Mouse (Mus musculus): Measurements from ENCODE around the gene Fam78a. TPM values are rescaled to one million over a fixed set of nuclear protein-coding genes. Genes with fewer than 3 reads are reported as not detected.

Fam78a gene
- 1.8 and 1.9 TPM in 2 replicates for polyA plus RNA-seq (2014; fragmentation: Nextera tagmentation; extraction: Ambion mirVana)

DNA sequence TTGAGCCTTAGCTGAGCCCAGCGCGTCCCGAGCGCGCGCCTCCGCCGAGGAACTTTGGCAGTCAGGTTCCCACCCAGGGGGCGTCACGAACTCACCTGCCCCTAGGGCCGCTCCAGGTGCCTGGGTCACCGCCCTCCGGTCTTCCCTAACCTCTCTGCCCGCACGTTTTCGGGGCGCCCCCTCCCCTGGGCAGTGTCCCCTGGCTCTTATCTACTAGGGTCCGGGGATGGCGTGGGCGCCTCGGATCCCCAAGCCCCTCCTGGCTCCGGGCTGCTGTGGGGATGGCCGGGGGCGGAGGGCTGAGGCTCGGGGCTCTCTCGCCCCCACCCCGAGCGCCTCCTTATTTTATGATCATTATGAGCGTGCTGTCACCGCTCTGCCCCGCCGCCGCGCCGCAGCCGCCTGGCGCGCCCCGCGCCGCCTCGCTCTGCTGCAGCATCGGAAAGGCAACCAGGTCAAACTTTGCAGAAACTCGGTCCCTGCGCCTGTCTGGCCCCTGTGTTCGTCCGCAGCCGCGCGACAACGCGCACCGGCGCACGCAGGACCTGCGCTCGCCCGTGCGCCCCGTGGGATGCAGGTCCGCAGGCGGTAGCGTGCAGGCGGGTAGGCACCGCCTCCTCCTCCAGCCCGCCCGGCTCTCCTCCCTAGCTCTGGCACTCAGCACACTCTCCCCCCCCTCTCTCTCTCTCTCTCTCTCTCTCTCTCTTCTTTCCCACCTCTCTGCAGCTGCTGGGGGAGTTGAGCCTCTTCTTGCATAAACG, at the start of gene Fam78a:
TSS of gene Fam78a (minus strand) at position 747 of the 761 bp plus-strand sequence.
- no peaks in the 10 kb centered on the region for H3K36me3 ChIP-seq (replicated peaks; ENCODE audit: control insufficient read depth, insufficient read depth, low read depth, low read length)
- H3K4me1 ChIP-seq (ENCODE audit: control insufficient read depth, insufficient read depth, low read length), result peaks cover 15% of the 10 kb centered on the region
- peaks cover 47% of the 10 kb centered on the region for H3K27me3 ChIP-seq (ENCODE audit: control insufficient read depth, insufficient read depth, low read length)
- under 1% methylated on average over 59 of the region's 68 CpGs for WGBS
- peak within 1 kb of the TSS; percentile 100 for H3K4me2 ChIP-seq (ENCODE audit: low read depth, low read length)
- H3K4me3 ChIP-seq (ENCODE audit: low read depth, low read length), result peak within 1 kb of the TSS; percentile 68
- ATAC-seq (replicated peaks; ENCODE audit: insufficient number of reproducible peaks, low FRiP score, low TSS enrichment, low read depth) (peak; percentile 65; the same call in 1 of the 2 replicates), DNase-seq (ENCODE audit: low spot score) (peak; percentile 74)
- H3K27ac ChIP-seq (replicated peaks; ENCODE audit: low read depth, low read length), result no peak within 1 kb of the TSS
- peak within 1 kb of the TSS; percentile 51 for H3K9ac ChIP-seq (replicated peaks; ENCODE audit: low read length)
- no peaks in the 10 kb centered on the region for H3K9me3 ChIP-seq (replicated peaks; ENCODE audit: control insufficient read depth, low read length)

- 6% methylated on average over 2 of the region's 2 CpGs for WGBS
- peak; percentile 92 for DNase-seq (ENCODE audit: low spot score)
- H3K27ac ChIP-seq (replicated peaks; ENCODE audit: low read depth, low read length), result no peak overlapping the region
Measured at GRCm38 (mm10) chr2:32134039-32134438, 49.4 kb upstream of the Fam78a start.

GRCm38 (mm10) chr2:32132567-32132992, 47.9 kb upstream of the Fam78a start:
- Histone ChIP-seq H3K4me3 (ENCODE audit: low read depth, low read length) (no peak overlapping the region), H3K36me3 (replicated peaks; ENCODE audit: control insufficient read depth, insufficient read depth, low read depth, low read length) (no peaks in the 10 kb centered on the region), H3K4me1 (ENCODE audit: control insufficient read depth, insufficient read depth, low read length) (no peaks in the 10 kb centered on the region), H3K9me3 (replicated peaks; ENCODE audit: control insufficient read depth, low read length) (no peaks in the 10 kb centered on the region), H3K27ac (replicated peaks; ENCODE audit: low read depth, low read length) (no peak overlapping the region), H3K27me3 (ENCODE audit: control insufficient read depth, insufficient read depth, low read length) (no peaks in the 10 kb centered on the region), H3K9ac (replicated peaks; ENCODE audit: low read length) (no peak overlapping the region), H3K4me2 (ENCODE audit: low read depth, low read length) (no peak overlapping the region)
- DNase-seq (ENCODE audit: low spot score) (peak; percentile 69), ATAC-seq (replicated peaks; ENCODE audit: insufficient number of reproducible peaks, low FRiP score, low TSS enrichment, low read depth) (0 out of 2 replicates have a peak, but pooled peaks have one; percentile 12)
- 5% methylated on average over 12 of the region's 12 CpGs for WGBS

More at GRCm38 (mm10) chr2:32134039-32134438, 49.4 kb upstream of the Fam78a start:
- Histone ChIP-seq H3K27me3 (ENCODE audit: control insufficient read depth, insufficient read depth, low read length) (no peaks in the 10 kb centered on the region), H3K4me2 (ENCODE audit: low read depth, low read length) (no peak overlapping the region), H3K4me1 (ENCODE audit: control insufficient read depth, insufficient read depth, low read length) (no peaks in the 10 kb centered on the region), H3K9me3 (replicated peaks; ENCODE audit: control insufficient read depth, low read length) (no peaks in the 10 kb centered on the region), H3K36me3 (replicated peaks; ENCODE audit: control insufficient read depth, insufficient read depth, low read depth, low read length) (no peaks in the 10 kb centered on the region), H3K9ac (replicated peaks; ENCODE audit: low read length) (peak overlapping the region; percentile 25; the same call in 1 of the 2 replicates), H3K4me3 (ENCODE audit: low read depth, low read length) (no peak overlapping the region)
- no peak for ATAC-seq (replicated peaks; ENCODE audit: insufficient number of reproducible peaks, low FRiP score, low TSS enrichment, low read depth)

- DNase-seq (ENCODE audit: low spot score) (no peak), ATAC-seq (replicated peaks; ENCODE audit: insufficient number of reproducible peaks, low FRiP score, low TSS enrichment, low read depth) (no peak)
- no peak overlapping the region for H3K27ac ChIP-seq (replicated peaks; ENCODE audit: low read depth, low read length)
- H3K9me3 ChIP-seq (replicated peaks; ENCODE audit: control insufficient read depth, low read length), result no peaks in the 10 kb centered on the region
- no peak overlapping the region for H3K9ac ChIP-seq (replicated peaks; ENCODE audit: low read length)
- H3K4me3 ChIP-seq (ENCODE audit: low read depth, low read length), result no peak overlapping the region
- H3K4me2 ChIP-seq (ENCODE audit: low read depth, low read length), result no peak overlapping the region
- no peaks in the 10 kb centered on the region for H3K36me3 ChIP-seq (replicated peaks; ENCODE audit: control insufficient read depth, insufficient read depth, low read depth, low read length)
- 59% methylated on average over 6 of the region's 6 CpGs for WGBS
- no peaks in the 10 kb centered on the region for H3K27me3 ChIP-seq (ENCODE audit: control insufficient read depth, insufficient read depth, low read length)
- no peaks in the 10 kb centered on the region for H3K4me1 ChIP-seq (ENCODE audit: control insufficient read depth, insufficient read depth, low read length)
Measured at GRCm38 (mm10) chr2:32131866-32132566, 47.4 kb upstream of the Fam78a start.

GRCm38 (mm10) chr2:32131205-32131834, 46.7 kb upstream of the Fam78a start:
- no peak for DNase-seq (ENCODE audit: low spot score)
- H3K4me1 ChIP-seq (ENCODE audit: control insufficient read depth, insufficient read depth, low read length), result no peaks in the 10 kb centered on the region
- 82% methylated on average over 9 of the region's 9 CpGs for WGBS
- no peak overlapping the region for H3K4me3 ChIP-seq (ENCODE audit: low read depth, low read length)
- H3K27ac ChIP-seq (replicated peaks; ENCODE audit: low read depth, low read length), result no peak overlapping the region
- no peak for ATAC-seq (replicated peaks; ENCODE audit: insufficient number of reproducible peaks, low FRiP score, low TSS enrichment, low read depth)
- H3K9ac ChIP-seq (replicated peaks; ENCODE audit: low read length), result no peak overlapping the region
- no peaks in the 10 kb centered on the region for H3K27me3 ChIP-seq (ENCODE audit: control insufficient read depth, insufficient read depth, low read length)
- H3K9me3 ChIP-seq (replicated peaks; ENCODE audit: control insufficient read depth, low read length), result no peaks in the 10 kb centered on the region
- H3K36me3 ChIP-seq (replicated peaks; ENCODE audit: control insufficient read depth, insufficient read depth, low read depth, low read length), result no peaks in the 10 kb centered on the region
- H3K4me2 ChIP-seq (ENCODE audit: low read depth, low read length), result no peak overlapping the region

DNA sequence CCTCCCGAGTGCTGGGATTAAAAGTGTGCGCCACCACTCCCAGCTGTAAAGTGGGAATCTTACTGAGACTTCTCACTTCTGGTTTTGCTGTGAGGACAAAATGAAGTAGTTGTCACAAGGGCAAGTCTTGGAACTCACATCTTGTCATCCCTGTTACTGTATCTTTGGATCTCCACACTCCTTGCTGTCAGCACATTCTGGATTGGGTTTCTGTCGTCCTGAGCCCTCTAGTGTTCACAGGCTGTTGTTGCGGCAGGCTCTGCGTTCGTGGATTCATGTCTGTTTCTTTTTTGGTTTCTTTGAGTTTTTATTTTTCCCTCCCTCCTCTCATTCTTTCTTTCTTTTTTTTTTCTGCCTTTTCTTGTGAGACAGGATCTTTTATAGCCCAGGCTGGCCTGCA, 45.8 kb upstream of the Fam78a start:
- peak overlapping the region; percentile 9; the same call in 1 of the 2 replicates for H3K9ac ChIP-seq (replicated peaks; ENCODE audit: low read length)
- no peaks in the 10 kb centered on the region for H3K9me3 ChIP-seq (replicated peaks; ENCODE audit: control insufficient read depth, low read length)
- H3K27me3 ChIP-seq (ENCODE audit: control insufficient read depth, insufficient read depth, low read length), result no peaks in the 10 kb centered on the region
- no peaks in the 10 kb centered on the region for H3K4me1 ChIP-seq (ENCODE audit: control insufficient read depth, insufficient read depth, low read length)
- no peaks in the 10 kb centered on the region for H3K36me3 ChIP-seq (replicated peaks; ENCODE audit: control insufficient read depth, insufficient read depth, low read depth, low read length)
- WGBS, result 31% methylated on average over 6 of the region's 6 CpGs
- ATAC-seq (replicated peaks; ENCODE audit: insufficient number of reproducible peaks, low FRiP score, low TSS enrichment, low read depth) (no peak), DNase-seq (ENCODE audit: low spot score) (peak; percentile 75)
- H3K4me2 ChIP-seq (ENCODE audit: low read depth, low read length), result no peak overlapping the region
- H3K4me3 ChIP-seq (ENCODE audit: low read depth, low read length), result no peak overlapping the region
- no peak overlapping the region for H3K27ac ChIP-seq (replicated peaks; ENCODE audit: low read depth, low read length)

- no peak overlapping the region for H3K27ac ChIP-seq (replicated peaks; ENCODE audit: low read depth, low read length)
- ATAC-seq (replicated peaks; ENCODE audit: insufficient number of reproducible peaks, low FRiP score, low TSS enrichment, low read depth) (no peak), DNase-seq (ENCODE audit: low spot score) (no peak)
- no peaks in the 10 kb centered on the region for H3K9me3 ChIP-seq (replicated peaks; ENCODE audit: control insufficient read depth, low read length)
- H3K4me3 ChIP-seq (ENCODE audit: low read depth, low read length), result no peak overlapping the region
- no peaks in the 10 kb centered on the region for H3K27me3 ChIP-seq (ENCODE audit: control insufficient read depth, insufficient read depth, low read length)
- no peaks in the 10 kb centered on the region for H3K36me3 ChIP-seq (replicated peaks; ENCODE audit: control insufficient read depth, insufficient read depth, low read depth, low read length)
- no peak overlapping the region for H3K4me2 ChIP-seq (ENCODE audit: low read depth, low read length)
- 57% methylated on average over 11 of the region's 11 CpGs for WGBS
- H3K9ac ChIP-seq (replicated peaks; ENCODE audit: low read length), result no peak overlapping the region
- H3K4me1 ChIP-seq (ENCODE audit: control insufficient read depth, insufficient read depth, low read length), result no peaks in the 10 kb centered on the region
Measured at GRCm38 (mm10) chr2:32129383-32130074, 44.9 kb upstream of the Fam78a start.

All from embryonic facial prominence, embryonic 11.5 days (tissue).